Comparison of ENCODE assay signal across 17 mouse cellular contexts in the genomic region with DNA sequence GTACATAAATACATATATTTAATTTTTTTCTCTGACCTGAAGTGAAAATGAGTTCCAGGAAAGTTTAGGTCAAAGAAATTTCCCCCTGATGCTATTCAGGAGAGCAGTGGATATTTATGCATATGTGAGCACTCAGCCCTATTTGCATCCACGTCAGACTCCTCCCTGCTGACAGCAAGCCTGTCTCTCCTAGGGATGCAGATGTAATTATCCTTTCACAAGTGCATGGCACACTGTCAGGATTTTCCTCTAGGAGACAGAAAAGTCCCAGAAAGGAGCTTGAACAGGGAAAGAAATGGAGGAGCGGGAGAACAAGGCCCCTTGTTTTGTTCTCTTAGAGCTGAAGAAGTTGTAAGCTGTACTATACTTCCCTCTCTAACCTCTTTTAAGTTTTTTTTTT.
"Had no signal": no experiment of that assay in that cellular context is flagged by ENCODE, and none has a peak within 500 bp of the region (broad histone marks: within the 10 kb centered on the region; RNA-seq: fewer than 3 reads in every experiment).

No protein-coding gene starts in this region.

- H3K27ac ChIP-seq: lung, embryonic 15.5 days; macrophage; midbrain, embryonic 13.5 days; midbrain, embryonic 15.5 days; neural tube, embryonic 12.5 days; stomach, embryonic 15.5 days; stomach, postnatal 0 days had no signal

- H3K4me3 ChIP-seq: lung, embryonic 15.5 days; megakaryocyte, embryonic 14.5 days; midbrain, embryonic 13.5 days; midbrain, embryonic 15.5 days; neural tube, embryonic 12.5 days; stomach, embryonic 15.5 days had no signal

- H3K36me3 ChIP-seq: lung, embryonic 15.5 days; midbrain, embryonic 13.5 days; midbrain, embryonic 15.5 days; neural tube, embryonic 12.5 days; stomach, embryonic 15.5 days had no signal

- DNase-seq: lung, adult 2 months; lung, postnatal 14 days; lung, postnatal 36 days; right cerebral cortex, postnatal 14 days; thymus, adult 2 months; thymus, postnatal 25 days; thymus, postnatal 4 days had no signal

- H3K4me1 ChIP-seq: lung, embryonic 15.5 days; megakaryocyte, embryonic 14.5 days; midbrain, embryonic 13.5 days; midbrain, embryonic 15.5 days; neural tube, embryonic 12.5 days; stomach, embryonic 15.5 days had no signal

- H3K27me3 ChIP-seq: lung, embryonic 15.5 days; megakaryocyte, embryonic 14.5 days; midbrain, embryonic 13.5 days; midbrain, embryonic 15.5 days; neural tube, embryonic 12.5 days; stomach, embryonic 15.5 days had no signal

- H3K9me3 ChIP-seq: lung, embryonic 15.5 days; megakaryocyte, embryonic 14.5 days; midbrain, embryonic 13.5 days; midbrain, embryonic 15.5 days; neural tube, embryonic 12.5 days; stomach, embryonic 15.5 days had no signal

- H3K9ac ChIP-seq: lung, embryonic 15.5 days; midbrain, embryonic 13.5 days; midbrain, embryonic 15.5 days; neural tube, embryonic 12.5 days; stomach, embryonic 15.5 days had no signal

- ATAC-seq: lung, postnatal 0 days; midbrain, embryonic 13.5 days; midbrain, embryonic 15.5 days had no signal

- H3K4me2 ChIP-seq: lung, embryonic 15.5 days; midbrain, embryonic 11.5 days; midbrain, embryonic 13.5 days; midbrain, embryonic 15.5 days; neural tube, embryonic 12.5 days; stomach, embryonic 15.5 days had no signal
